Mouse (Mus musculus) hindbrain, embryonic 14.5 days (tissue): ENCODE data around the gene Fgfr2. TPM values are rescaled to one million over a fixed set of nuclear protein-coding genes. Genes with fewer than 3 reads are reported as not detected.

Experiments used
- ATAC-seq: fragments of 200-750 bp; cut with Nextera tagmentation; 2 replicates; pipeline ENCODE4 v1.8.0; 2017; ENCODE audit warnings: moderate number of reproducible peaks, mild to moderate bottlenecking, moderate TSS enrichment, moderate library complexity; ENCODE audit not compliant: low FRiP score
- DNase-seq: peaks from one replicate; pipeline ENCODE4 v3.0.0-alpha.2; 2015; ENCODE audit warnings: low spot score
- H3K27ac ChIP-seq: fragments of 300-500 bp; sonication (generic); 2 replicates; pipeline ENCODE4 v1.5.1; 2014; ENCODE audit warnings: mild to moderate bottlenecking, moderate library complexity
- H3K27me3 ChIP-seq: fragments of 300-500 bp; sonication (generic); 2 replicates; pipeline ENCODE4 v1.6.1; 2014; ENCODE audit warnings: mild to moderate bottlenecking, low read length, mixed read lengths; ENCODE audit not compliant: control insufficient read depth, insufficient read depth
- H3K36me3 ChIP-seq: fragments of 300-500 bp; sonication (generic); replicated peaks from 2 replicates; pipeline ENCODE4 v1.6.1; 2014; ENCODE audit not compliant: control insufficient read depth, insufficient read depth
- H3K4me1 ChIP-seq: fragments of 300-500 bp; sonication (generic); replicated peaks from 2 replicates; pipeline ENCODE4 v1.6.1; 2014; ENCODE audit warnings: antibody characterized with exemption, low read length, mixed read lengths; ENCODE audit not compliant: control insufficient read depth, insufficient read depth
- H3K4me2 ChIP-seq: fragments of 300-500 bp; sonication (generic); replicated peaks from 2 replicates; pipeline ENCODE4 v1.6.1; 2014; ENCODE audit warnings: mild to moderate bottlenecking, moderate library complexity
- H3K4me3 ChIP-seq: fragments of 300-500 bp; sonication (generic); replicated peaks from 2 replicates; pipeline ENCODE4 v1.5.1; 2014; ENCODE audit warnings: mild to moderate bottlenecking, low read length
- H3K9ac ChIP-seq: fragments of 300-500 bp; sonication (generic); 2 replicates; pipeline ENCODE4 v1.6.1; 2014
- H3K9me3 ChIP-seq: fragments of 300-500 bp; sonication (generic); 2 replicates; pipeline ENCODE4 v1.6.1; 2016; ENCODE audit warnings: low read length; ENCODE audit not compliant: control insufficient read depth
- WGBS: fragments of 180-500 bp; shearing (Covaris S2); extraction: QIAGEN DNeasy Blood & Tissue Kit; methylation state at CpG from one replicate; pipeline ENCODE4 v1.1.7; 2014; 5-methylcytosine and 5-hydroxymethylcytosine counted together
- polyA plus RNA-seq: library from polyadenylated mRNA; unstranded; fragments of >200 nt; fragmentation: Nextera tagmentation; extraction: Ambion mirVana; gene quantifications from 2 replicates; pipeline ENCODE4 v1.2.1, GENCODE M21; 2014

Fgfr2 gene
- polyA plus RNA-seq, 1 experiment from 2014 or later, result 43.5 TPM

DNA sequence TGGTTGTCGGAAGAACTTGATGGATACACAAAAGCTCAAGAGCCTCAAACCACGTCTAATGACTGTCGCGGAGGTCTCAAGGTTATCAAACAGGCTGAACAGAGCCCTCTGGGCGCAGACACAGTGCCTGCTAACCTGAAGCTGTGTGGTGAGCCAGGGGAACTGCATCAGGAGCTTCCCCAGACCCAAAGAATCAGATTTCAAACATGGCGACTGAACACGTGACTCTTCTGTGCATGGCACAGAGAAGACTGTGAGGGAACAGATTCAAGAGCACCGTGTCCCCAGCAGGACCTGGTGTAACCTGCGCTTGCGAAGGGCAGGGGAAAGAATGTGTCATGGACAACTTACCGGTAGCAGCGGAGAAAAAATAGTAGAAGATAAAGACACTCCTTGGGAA, 1805.6 kb downstream of the Fgfr2 start:
- no peak for ATAC-seq
- WGBS, result 77% methylated on average over 12 of the region's 12 CpGs

DNA sequence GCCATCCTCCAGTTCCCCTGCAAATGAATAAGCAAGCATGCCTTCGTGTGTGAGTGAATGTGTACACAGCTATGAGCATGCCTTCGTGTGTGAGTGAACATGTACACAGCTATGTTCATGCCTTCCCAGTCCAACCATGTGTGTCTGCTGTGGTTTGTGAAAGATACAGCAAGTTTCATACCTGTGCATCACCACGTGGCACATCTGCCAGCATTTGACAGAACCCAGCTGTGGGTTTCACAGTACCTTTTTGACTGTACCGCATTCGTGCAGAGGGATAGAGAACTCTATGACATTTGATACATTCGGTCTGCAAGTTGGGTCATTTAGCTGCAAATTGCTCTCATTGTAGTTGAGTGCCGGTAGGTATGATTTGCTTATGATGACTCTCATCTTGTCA, 1808.7 kb downstream of the Fgfr2 start:
- Histone ChIP-seq H3K9me3 (no peaks in the 10 kb centered on the region), H3K9ac (no peak overlapping the region), H3K27ac (no peak overlapping the region), H3K4me1 (no peaks in the 10 kb centered on the region), H3K27me3 (no peaks in the 10 kb centered on the region), H3K4me3 (no peak overlapping the region), H3K36me3 (no peaks in the 10 kb centered on the region), H3K4me2 (no peak overlapping the region)
- no peak for ATAC-seq
- 85% methylated on average over 7 of the region's 7 CpGs for WGBS
- no peak for DNase-seq

More for the DNA sequence above, 1805.6 kb downstream of the Fgfr2 start:
- Histone ChIP-seq H3K4me2 (no peak overlapping the region), H3K27me3 (no peaks in the 10 kb centered on the region), H3K9me3 (no peaks in the 10 kb centered on the region), H3K9ac (no peak overlapping the region), H3K36me3 (no peaks in the 10 kb centered on the region), H3K4me3 (no peak overlapping the region), H3K4me1 (no peaks in the 10 kb centered on the region), H3K27ac (no peak overlapping the region)
- no peak for DNase-seq

DNA sequence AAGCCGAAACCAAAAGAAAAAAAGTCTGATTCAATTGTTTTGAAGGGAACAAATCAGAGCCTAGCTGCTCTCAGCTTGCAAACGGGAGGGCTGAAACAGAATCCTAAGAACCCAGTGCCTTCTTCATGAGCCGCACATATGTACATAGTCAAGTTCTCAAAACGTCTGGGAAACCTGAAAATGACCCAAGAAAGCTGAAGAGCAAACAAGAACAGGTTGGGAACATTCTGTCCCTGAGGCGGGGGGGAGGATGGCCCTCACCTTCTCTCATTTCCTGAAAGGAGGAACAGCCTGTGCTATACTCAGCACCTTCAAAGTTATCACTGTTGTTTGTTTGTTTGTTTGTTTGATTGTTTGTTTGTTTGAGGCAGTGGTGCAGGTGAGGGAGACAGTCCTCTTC, 1816.4 kb downstream of the Fgfr2 start:
- DNase-seq (no peak), ATAC-seq (no peak)
- no peaks in the 10 kb centered on the region for H3K27me3 ChIP-seq
- no peaks in the 10 kb centered on the region for H3K36me3 ChIP-seq
- no peaks in the 10 kb centered on the region for H3K9me3 ChIP-seq
- H3K9ac ChIP-seq, result no peak overlapping the region
- H3K4me2 ChIP-seq, result no peak overlapping the region
- no peaks in the 10 kb centered on the region for H3K4me1 ChIP-seq
- no peak overlapping the region for H3K4me3 ChIP-seq
- no peak overlapping the region for H3K27ac ChIP-seq
- WGBS, result 88% methylated on average over 5 of the region's 5 CpGs

DNA sequence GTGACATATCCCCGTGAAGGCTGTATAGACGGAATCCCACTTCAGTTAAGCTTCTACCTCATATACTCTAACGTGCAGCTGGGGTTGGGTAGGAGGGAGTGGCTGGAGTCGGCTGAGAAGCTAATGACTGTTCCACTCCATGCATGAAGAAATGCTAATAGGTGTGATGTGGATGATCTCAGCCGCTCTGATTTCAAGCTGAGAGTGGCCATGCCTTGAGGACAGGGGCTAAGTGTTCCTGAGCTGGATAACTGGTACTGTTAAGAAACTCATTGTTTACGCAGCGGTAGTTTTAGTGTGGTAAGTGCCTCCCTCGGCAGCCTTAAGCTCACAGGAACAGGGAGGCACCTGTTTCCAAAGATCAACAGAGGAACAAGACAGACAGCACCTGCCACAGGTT, 1819.8 kb downstream of the Fgfr2 start:
- no peak for ATAC-seq
- H3K27ac ChIP-seq, result no peak overlapping the region
- H3K4me1 ChIP-seq, result no peaks in the 10 kb centered on the region
- H3K36me3 ChIP-seq, result no peaks in the 10 kb centered on the region
- no peak for DNase-seq
- H3K4me3 ChIP-seq, result no peak overlapping the region
- H3K9me3 ChIP-seq, result no peaks in the 10 kb centered on the region
- no peak overlapping the region for H3K9ac ChIP-seq
- WGBS, result 83% methylated on average over 8 of the region's 8 CpGs
- no peak overlapping the region for H3K4me2 ChIP-seq
- H3K27me3 ChIP-seq, result no peaks in the 10 kb centered on the region

DNA sequence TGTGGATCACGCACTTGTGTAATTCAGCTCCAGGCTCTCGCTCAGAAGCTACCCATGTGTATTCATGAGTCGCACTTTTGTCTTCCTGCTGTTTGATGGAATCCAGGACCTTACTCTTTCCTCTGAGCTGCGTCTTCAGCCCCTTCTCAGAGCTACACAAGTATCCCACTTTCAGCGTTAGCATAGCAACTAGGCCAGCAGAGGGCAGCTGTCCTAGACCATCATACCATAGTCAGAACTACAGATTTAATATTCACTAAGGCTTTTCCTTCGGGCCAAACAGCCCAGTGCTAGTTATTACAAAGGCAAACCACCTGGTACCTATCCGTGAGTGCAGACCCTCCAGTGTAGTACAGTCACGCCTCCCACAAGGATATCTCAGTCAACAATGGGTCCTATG, 1826.0 kb downstream of the Fgfr2 start:
- Histone ChIP-seq H3K27ac (no peak overlapping the region), H3K4me2 (no peak overlapping the region), H3K4me3 (no peak overlapping the region), H3K9me3 (no peaks in the 10 kb centered on the region), H3K27me3 (no peaks in the 10 kb centered on the region), H3K36me3 (no peaks in the 10 kb centered on the region), H3K9ac (no peak overlapping the region), H3K4me1 (no peaks in the 10 kb centered on the region)
- 81% methylated on average over 8 of the region's 8 CpGs for WGBS
- DNase-seq (no peak), ATAC-seq (no peak)

DNA sequence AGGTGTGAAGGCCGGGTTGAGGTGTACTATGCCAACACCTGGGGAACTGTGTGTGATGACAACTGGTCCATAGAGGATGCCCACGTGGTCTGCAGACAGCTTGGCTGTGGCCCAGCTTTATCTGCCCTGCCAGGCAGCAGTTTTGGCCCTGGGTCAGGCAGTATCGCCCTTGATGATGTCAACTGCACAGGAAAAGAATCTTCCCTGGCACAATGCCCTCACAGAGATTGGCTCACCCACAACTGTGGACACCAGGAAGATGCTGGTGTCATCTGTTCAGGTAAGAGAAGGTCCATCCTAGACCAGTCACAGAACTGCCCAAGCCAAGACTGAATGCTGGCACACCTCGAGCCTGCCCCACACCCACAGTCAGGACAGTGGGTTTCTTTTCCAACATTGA, 1857.3 kb downstream of the Fgfr2 start:
- Histone ChIP-seq H3K9ac (no peak overlapping the region), H3K4me1 (no peaks in the 10 kb centered on the region), H3K27ac (no peak overlapping the region), H3K36me3 (no peaks in the 10 kb centered on the region), H3K9me3 (no peaks in the 10 kb centered on the region), H3K4me2 (no peak overlapping the region), H3K27me3 (no peaks in the 10 kb centered on the region), H3K4me3 (no peak overlapping the region)
- DNase-seq, result no peak
- no peak for ATAC-seq
- 74% methylated on average over 4 of the region's 4 CpGs for WGBS

DNA sequence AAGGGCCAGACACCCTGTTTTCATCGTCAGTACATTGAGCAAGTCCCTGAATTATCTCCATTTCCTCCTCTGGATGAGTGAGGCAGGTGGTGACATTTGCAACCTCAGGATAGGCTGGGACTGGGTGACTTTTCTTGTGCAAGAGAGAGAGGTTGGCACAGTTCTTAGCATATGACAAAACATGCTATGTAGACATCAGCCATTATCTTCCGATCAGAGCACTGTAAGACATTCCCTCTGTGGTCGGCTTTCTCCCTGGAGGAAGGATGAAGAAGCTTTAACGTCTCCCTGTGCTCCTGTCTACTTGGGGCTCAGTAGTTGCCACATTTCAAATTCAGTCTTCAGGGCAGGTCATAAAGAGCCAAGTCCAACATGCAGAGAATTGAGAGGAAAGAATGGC, 1858.9 kb downstream of the Fgfr2 start:
- no peaks in the 10 kb centered on the region for H3K9me3 ChIP-seq

DNA sequence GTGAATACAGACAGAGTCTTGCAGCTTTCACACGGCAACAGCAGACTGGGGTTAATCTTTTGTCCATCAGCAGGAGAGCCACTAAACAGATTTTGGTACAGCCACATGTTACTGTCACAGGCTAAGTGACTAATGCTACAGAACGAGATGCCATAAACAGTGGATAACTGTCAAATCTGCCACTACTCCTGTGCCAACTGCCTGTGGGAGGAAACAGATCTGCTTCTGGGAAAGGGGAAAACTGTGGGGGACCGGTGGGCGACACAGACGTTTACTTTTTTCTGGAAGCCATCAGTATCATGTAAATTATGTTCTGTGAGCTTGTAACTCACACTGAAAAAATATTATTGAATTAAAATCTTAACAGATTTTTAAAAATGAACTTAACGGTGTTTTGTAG, 1862.2 kb downstream of the Fgfr2 start:
- Histone ChIP-seq H3K4me1 (no peaks in the 10 kb centered on the region), H3K9ac (no peak overlapping the region), H3K36me3 (no peaks in the 10 kb centered on the region), H3K4me3 (no peak overlapping the region), H3K4me2 (no peak overlapping the region), H3K27ac (no peak overlapping the region), H3K27me3 (no peaks in the 10 kb centered on the region), H3K9me3 (no peaks in the 10 kb centered on the region)
- 71% methylated on average over 6 of the region's 6 CpGs for WGBS
- DNase-seq (no peak), ATAC-seq (no peak)

More for the DNA sequence above, 1858.9 kb downstream of the Fgfr2 start:
- H3K27me3 ChIP-seq, result no peaks in the 10 kb centered on the region
- H3K9ac ChIP-seq, result no peak overlapping the region
- DNase-seq (no peak), ATAC-seq (no peak)
- no peaks in the 10 kb centered on the region for H3K4me1 ChIP-seq
- no peaks in the 10 kb centered on the region for H3K36me3 ChIP-seq
- 93% methylated on average over 4 of the region's 4 CpGs for WGBS
- no peak overlapping the region for H3K4me2 ChIP-seq
- H3K4me3 ChIP-seq, result no peak overlapping the region
- no peak overlapping the region for H3K27ac ChIP-seq

DNA sequence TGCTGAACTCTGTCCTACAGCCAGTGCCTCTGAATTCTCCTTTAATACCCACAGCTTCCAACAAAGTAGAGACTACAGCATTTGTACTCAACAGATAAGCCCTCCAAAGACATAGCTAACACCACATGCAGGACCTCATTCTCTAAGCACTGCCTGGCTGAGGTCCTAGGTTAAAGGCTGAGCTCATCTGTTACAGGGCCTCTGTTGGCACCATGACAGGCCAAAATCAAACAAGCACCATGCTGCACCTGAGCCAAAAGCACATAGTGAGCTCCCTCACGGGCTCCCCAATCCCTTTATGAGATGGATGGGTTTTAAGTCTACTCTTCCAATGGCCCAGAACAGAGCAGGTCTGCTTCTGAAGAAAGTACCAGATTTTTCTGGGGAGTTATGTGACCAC, 1865.8 kb downstream of the Fgfr2 start:
- H3K4me2 ChIP-seq, result no peak overlapping the region
- no peak for DNase-seq
- no peak overlapping the region for H3K9ac ChIP-seq
- 83% methylated on average over 1 of the region's 1 CpGs for WGBS
- H3K4me1 ChIP-seq, result no peaks in the 10 kb centered on the region
- no peak overlapping the region for H3K4me3 ChIP-seq
- no peaks in the 10 kb centered on the region for H3K27me3 ChIP-seq
- no peak overlapping the region for H3K27ac ChIP-seq
- H3K36me3 ChIP-seq, result no peaks in the 10 kb centered on the region
- no peaks in the 10 kb centered on the region for H3K9me3 ChIP-seq
- ATAC-seq, result no peak

DNA sequence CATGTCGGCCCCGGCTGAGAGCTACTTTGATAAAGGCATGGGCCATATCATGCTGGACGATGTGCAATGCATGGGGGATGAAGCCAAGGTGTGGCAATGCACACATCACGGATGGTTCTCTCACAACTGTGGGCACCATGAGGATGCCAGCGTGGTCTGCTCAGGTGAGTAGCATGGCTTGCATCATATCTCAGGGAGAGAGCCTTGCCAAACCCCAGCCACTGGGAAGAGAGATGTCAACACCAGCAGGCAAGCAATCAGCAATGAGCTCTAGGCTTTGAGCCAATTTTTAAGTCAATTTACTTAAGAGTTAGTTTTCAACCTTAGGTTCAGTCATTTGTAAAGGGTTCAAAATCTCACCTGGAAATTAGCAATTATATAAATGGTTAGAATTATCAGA, 1866.3 kb downstream of the Fgfr2 start:
- no peaks in the 10 kb centered on the region for H3K36me3 ChIP-seq
- no peaks in the 10 kb centered on the region for H3K9me3 ChIP-seq
- H3K27ac ChIP-seq, result no peak overlapping the region
- no peaks in the 10 kb centered on the region for H3K4me1 ChIP-seq
- no peak for DNase-seq
- no peaks in the 10 kb centered on the region for H3K27me3 ChIP-seq
- ATAC-seq, result no peak
- no peak overlapping the region for H3K4me2 ChIP-seq
- 98% methylated on average over 5 of the region's 5 CpGs for WGBS
- H3K9ac ChIP-seq, result no peak overlapping the region
- no peak overlapping the region for H3K4me3 ChIP-seq
